Mouse (Mus musculus) macrophage (primary cell): ENCODE results near the gene Rbm45. TPM values are rescaled to one million over a fixed set of nuclear protein-coding genes. Genes with fewer than 3 reads are reported as not detected.
A peak's percentile ranks its signal among the peaks of the same experiment; 100 is the strongest.

Experiments used
- H3K27ac ChIP-seq: fragments of 350-480 bp; formaldehyde crosslinking; 2 replicates; pipeline ENCODE4 v1.9.0; 2021
- H3K36me3 ChIP-seq: fragments of 350-480 bp; formaldehyde crosslinking; 2 replicates; pipeline ENCODE4 v1.9.0; 2021; ENCODE audit errors: inconsistent target
- H3K4me3 ChIP-seq: fragments of 350-480 bp; formaldehyde crosslinking; 2 replicates; pipeline ENCODE4 v1.9.0; 2021; ENCODE audit errors: inconsistent target
- H3K79me2 ChIP-seq: fragments of 350-480 bp; formaldehyde crosslinking; 2 replicates; pipeline ENCODE4 v1.9.0; 2021; ENCODE audit errors: inconsistent target
- WGBS: methylation state at CpG from one replicate; pipeline ENCODE4 v1.1.7; 2026; ENCODE audit warnings: inconsistent platforms; ENCODE audit not compliant: missing documents; 5-methylcytosine and 5-hydroxymethylcytosine counted together
- polyA plus RNA-seq: library from polyadenylated mRNA; stranded (reverse); fragments of 250-400 nt; gene quantifications from 3 replicates; pipeline ENCODE4 v1.2.4, GENCODE M21; 2018; ENCODE audit warnings: inconsistent platforms
- total RNA-seq, 78 experiments: library from RNA; depleted of rRNA; stranded (reverse); fragments of 250-400 nt; gene quantifications; 1 replicate in 9 of 78; 2 replicates in 24 of 78; 3 replicates in 43 of 78; 4 replicates in 2 of 78; pipeline ENCODE4 v1.2.4; 2018; ENCODE audit warnings: inconsistent platforms in 56 of 78

The Rbm45 gene
- 10 to 100 TPM in 21 of 26 experiments, 1 to 10 TPM in 5; 6.4 to 50.7 (median 29.7) TPM for total RNA-seq (2018; cell fraction: chromatin; rRNA removed)
- 10 to 100 TPM; 17.7 to 32.8 (median 22.2) TPM for total RNA-seq (2018; cell fraction: cytosol; rRNA removed)
- 10 to 100 TPM; 10.1 to 36.0 (median 20.9) TPM for total RNA-seq (2018; cell fraction: nucleus; rRNA removed)
- 23.1 to 30.3 TPM (median 26.4 TPM) in 3 replicates for polyA plus RNA-seq

DNA sequence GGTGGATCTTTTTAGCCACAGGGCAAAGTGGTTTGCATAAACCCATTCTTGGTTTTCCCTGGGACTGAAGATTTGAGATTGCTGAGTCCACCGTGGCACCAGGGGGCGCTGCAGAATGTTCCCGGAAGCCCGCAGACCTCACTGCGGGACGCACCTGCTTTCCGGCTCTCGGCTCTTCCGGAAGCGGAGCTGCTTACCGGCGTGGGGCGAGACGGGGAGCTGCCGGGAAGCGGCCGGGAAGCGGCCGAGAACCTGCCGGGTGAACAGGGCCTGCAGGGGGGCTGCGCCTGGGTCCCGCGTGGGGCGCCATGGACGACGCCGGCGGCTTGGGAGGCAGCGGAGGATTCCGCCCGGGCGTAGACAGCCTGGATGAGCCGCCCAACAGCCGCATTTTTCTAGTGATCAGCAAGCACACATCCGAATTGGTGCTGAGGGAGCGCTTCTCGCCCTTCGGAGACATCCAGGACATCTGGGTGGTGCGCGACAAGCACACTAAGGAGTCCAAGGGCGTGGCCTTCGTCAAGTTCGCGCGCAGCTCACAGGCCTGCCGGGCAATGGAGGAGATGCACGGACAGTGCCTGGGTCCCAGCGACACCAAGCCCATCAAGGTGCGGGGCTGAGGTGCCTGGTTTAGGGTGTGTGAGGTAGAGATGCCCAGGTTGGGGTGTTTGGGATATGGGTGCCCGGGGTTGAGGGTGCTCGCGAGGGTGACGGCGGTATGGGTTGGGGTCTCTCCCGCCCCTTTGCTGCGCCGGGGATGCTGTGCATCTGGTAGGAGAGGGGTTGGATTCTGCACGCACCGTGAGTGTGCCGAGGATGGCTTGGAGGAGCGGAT, at the start of gene Rbm45:
Gene Rbm45, plus strand, starts transcription at position 164 of the 835 bp plus-strand sequence.
- Histone ChIP-seq H3K79me2 (peaks cover 15% of the 10 kb centered on the region), H3K27ac (peak within 1 kb of the TSS; percentile 15; the same call in 1 of the 2 replicates), H3K36me3 (peaks cover 22% of the 10 kb centered on the region), H3K4me3 (peak within 1 kb of the TSS; percentile 80)
- under 1% methylated on average over 61 of the region's 61 CpGs for WGBS

DNA sequence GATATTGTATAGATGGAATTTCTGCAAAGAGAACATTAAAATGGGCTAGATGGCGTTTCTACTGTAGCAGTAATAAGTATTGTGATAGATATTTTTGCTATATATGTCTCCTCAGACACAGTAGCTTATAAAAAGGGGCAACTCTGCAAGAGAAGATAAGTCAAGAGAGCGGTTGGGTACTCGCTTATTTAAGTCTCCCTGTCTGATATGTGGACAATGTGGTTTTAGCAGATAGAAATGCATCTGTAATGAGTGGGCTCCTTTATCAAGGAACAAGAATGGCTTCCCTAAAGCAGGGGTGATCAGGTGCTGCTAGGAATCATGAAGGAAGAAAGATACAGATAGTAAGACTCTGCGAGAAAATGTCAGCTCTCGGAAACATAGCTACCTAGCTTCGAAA, 49.4 kb upstream of the Rbm45 start:
- no peaks in the 10 kb centered on the region for H3K79me2 ChIP-seq
- H3K36me3 ChIP-seq, result no peaks in the 10 kb centered on the region
- no peak overlapping the region for H3K4me3 ChIP-seq
- 89% methylated on average over 6 of the region's 6 CpGs for WGBS
- H3K27ac ChIP-seq, result no peak overlapping the region

DNA sequence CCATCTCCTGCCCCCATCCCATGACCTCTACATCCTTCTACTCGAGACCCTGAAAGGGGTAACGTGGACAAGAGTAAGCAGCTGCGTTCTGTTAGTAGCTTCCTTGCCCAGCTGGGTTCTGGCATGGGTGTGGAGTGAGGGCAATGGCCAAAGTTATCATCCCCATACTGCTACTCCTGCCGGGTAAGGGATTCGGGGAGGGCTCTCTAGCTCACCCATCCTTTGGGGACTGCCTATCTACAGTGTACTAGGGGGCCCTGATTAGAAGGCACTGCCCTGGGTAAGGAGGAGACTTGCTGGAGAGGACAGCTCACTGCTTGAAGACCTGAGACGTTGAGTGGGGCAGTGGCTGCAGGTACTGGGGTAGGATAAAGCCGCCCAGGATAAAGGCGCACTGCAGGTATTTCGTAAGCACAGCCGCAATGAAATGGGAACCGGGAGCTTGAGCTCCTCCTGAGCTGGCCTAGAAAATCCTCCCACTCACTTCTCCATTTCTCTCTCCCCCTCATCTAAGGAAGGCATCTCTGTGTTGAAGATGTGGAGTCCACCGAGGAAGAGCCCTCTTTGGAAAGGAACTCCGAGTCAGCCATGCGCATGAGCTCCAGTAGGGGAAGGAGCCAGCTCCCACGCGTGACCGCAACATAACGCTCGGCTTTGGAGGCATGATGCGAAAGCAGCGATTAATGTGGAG, 46.5 kb upstream of the Rbm45 start:
- H3K27ac ChIP-seq, result no peak overlapping the region
- H3K36me3 ChIP-seq, result no peaks in the 10 kb centered on the region
- H3K4me3 ChIP-seq, result no peak overlapping the region
- no peaks in the 10 kb centered on the region for H3K79me2 ChIP-seq
- 89% methylated on average over 21 of the region's 21 CpGs for WGBS

DNA sequence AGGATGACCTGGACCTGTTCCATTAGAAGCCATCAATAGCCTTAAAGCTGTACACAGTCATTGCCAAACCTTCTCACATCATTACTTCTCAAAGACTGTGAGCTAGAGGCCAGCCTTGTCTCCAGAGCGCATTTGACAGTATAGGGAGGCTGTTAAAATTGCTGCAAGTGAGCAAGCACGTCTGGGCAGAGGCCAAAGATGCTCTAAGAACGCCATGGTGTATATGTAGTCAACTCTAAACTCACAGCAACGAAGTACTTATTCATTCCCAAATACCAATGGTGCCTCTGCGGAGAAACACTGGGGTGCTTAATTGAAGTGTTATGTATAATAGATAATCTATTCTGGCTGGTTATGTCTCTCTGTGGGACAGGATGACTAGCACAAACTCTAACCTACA, 45.3 kb upstream of the Rbm45 start:
- Histone ChIP-seq H3K36me3 (no peaks in the 10 kb centered on the region), H3K79me2 (no peaks in the 10 kb centered on the region), H3K4me3 (no peak overlapping the region), H3K27ac (no peak overlapping the region)
- 93% methylated on average over 5 of the region's 5 CpGs for WGBS

DNA sequence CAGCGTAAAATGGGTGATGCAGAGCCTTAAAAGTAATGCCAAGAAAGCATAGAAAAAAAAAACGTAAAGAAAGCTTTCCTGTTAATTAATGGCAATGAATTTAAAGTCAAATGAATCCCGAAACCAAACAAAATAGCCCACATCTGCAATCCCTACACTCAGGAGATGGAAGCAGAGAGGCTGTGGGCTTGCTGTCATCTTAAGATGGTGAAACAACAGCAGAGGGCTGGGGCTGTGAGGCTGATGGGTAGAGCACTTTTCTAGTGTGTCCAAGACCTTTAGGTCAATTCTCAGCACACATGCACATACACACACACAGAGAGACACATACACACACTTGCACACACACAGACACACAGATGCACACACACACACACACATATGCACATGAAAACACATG, 43.6 kb upstream of the Rbm45 start:
- Histone ChIP-seq H3K27ac (no peak overlapping the region), H3K4me3 (no peak overlapping the region), H3K79me2 (no peaks in the 10 kb centered on the region), H3K36me3 (no peaks in the 10 kb centered on the region)
- WGBS, result 86% methylated on average over 3 of the region's 3 CpGs

DNA sequence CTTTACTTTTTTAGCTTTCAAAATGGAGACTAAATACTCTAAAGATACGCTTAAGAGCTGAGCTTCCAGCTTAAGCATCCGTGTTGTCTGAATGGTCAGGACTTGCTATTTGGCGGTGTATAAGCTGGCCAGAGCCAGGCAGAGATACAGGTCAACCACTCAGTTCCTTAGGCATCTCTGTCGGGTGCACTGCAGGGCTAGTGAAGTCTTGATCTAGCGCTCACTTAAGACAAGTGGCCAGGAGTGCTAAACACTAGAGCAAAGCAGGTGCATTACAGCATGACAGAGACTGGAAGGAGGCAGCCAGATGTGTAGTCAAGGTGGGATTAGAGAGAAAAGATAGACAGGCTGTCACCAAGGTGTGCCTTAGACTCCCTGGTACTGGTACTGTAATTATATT, 39.7 kb upstream of the Rbm45 start:
- H3K27ac ChIP-seq, result no peak overlapping the region
- 96% methylated on average over 5 of the region's 5 CpGs for WGBS
- no peak overlapping the region for H3K4me3 ChIP-seq
- H3K79me2 ChIP-seq, result no peaks in the 10 kb centered on the region
- H3K36me3 ChIP-seq, result no peaks in the 10 kb centered on the region

DNA sequence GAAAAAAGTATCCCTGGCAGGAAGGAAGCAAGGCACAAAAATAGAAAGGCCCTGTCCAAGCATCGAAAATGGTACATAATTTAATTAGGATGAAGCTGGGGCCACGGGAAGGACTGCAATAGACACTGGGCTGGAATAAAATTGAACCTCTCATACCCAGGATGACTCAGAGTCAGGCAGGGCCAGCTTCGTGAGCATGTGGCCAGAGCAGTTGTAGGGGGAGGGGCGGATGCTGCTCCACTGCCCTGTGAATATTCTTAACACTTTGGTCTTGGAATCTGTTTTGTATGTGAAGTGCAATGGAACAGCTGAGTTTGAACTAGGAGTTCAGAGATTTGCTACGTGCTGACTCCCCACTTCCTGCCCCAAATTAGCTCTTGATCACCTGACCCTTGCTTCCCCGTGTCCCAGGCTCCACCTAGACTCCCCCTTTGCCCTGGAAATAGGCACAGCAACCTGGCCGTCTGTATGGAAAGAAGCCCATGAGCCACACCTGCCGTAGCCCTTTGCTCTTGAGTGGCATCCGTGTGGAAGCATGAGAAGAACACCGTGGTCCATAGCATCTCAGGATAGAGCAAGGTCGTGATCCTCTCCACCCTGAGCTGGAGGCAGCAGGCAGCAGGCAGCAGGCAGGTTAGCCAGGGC, 37.5 kb upstream of the Rbm45 start:
- H3K4me3 ChIP-seq, result no peak overlapping the region
- H3K27ac ChIP-seq, result no peak overlapping the region
- 63% methylated on average over 11 of the region's 11 CpGs for WGBS
- no peaks in the 10 kb centered on the region for H3K79me2 ChIP-seq
- H3K36me3 ChIP-seq, result no peaks in the 10 kb centered on the region

DNA sequence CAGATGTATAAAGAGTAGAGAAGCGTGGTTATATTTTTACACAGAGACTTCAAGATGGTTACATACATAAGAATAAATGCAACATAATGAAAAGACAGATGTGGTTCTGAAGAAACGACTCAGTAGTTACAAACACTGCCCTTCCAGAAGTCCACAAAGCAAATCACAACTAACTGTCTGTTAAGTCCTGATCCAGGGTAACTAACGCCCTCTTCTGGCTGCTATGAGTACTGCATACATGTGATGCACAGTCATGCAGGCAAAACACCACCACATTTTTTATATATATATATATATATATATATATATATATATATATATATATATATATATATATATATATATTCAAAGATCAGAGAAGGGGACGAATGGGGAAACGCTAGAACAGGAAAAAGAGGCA, 35.2 kb upstream of the Rbm45 start:
- H3K4me3 ChIP-seq, result no peak overlapping the region
- WGBS, result 90% methylated on average over 5 of the region's 5 CpGs
- H3K36me3 ChIP-seq, result no peaks in the 10 kb centered on the region
- no peaks in the 10 kb centered on the region for H3K79me2 ChIP-seq
- no peak overlapping the region for H3K27ac ChIP-seq

DNA sequence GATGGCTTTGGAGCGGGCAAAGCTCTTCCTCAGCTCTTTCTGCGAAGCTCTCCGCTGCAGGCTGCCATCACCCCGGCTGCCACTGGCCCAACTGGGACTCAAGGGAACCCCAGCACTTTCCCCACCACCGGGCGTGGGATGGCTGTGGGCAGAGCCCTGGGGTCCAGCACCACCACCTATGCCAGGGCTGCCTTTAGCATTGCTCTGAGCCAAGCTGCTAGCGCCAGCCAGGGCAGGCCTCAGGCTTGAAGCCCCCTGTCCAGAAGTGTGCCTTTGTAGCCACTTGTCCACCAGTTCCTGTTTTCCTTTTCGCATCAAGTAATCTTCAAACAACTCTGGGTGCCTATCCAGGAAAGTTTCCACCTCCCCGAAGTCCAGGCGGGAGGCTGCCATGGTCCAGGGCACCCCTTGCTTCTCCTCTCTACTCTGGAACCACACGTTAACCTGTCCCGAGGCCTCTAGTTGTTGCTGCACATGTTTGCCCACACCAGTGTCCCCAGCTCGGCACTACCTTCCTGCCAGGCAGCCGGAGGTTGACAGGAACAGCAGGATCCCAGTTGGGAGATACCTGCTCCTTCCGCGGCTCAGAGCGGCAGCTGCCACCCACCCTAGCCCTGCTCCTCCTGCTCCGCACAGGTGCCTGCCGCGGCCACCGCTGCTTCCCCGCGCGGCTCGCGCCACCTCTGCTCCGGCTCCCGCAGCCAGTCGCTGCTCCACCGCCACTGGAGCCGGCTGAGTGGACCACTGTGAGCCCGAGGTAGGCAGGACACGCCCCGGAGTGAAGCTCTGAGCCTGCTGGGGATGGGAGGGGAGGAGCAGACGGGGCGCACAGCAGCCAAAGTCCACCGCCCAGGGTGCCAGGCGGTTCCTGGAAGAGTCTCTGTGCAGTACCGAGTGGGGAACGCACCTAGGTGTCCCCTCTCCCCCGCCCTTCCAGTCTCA, 31.3 kb upstream of the Rbm45 start, which contains the start of gene Pde11a:
Gene Pde11a, minus strand, starts transcription at position 560 of the 942 bp plus-strand sequence.
- no peaks in the 10 kb centered on the region for H3K36me3 ChIP-seq
- 18% methylated on average over 37 of the region's 41 CpGs for WGBS
- no peak within 1 kb of the TSS for H3K27ac ChIP-seq
- no peak within 1 kb of the TSS for H3K4me3 ChIP-seq
- H3K79me2 ChIP-seq, result no peaks in the 10 kb centered on the region

DNA sequence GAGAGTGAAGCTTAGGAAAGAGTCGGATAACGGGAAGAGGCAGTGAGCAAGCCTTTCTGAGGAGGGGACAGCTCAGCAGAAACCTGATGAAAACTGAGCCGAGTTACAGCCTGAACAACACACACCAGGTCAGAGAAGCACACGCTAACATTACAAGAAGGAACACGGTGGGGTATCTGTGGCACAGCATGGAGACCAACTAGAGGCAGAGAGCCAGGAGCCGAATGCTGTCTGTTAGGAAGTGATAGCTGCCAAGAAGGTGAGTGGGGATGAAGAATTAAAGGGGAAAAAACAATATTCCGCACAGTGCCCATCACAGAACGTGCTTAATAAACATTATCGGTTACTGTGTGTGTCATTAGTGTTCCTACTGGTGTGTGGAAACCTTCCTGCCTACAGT, 27.6 kb upstream of the Rbm45 start:
- Histone ChIP-seq H3K36me3 (no peaks in the 10 kb centered on the region), H3K4me3 (no peak overlapping the region), H3K79me2 (no peaks in the 10 kb centered on the region), H3K27ac (no peak overlapping the region)
- WGBS, result 86% methylated on average over 9 of the region's 9 CpGs

DNA sequence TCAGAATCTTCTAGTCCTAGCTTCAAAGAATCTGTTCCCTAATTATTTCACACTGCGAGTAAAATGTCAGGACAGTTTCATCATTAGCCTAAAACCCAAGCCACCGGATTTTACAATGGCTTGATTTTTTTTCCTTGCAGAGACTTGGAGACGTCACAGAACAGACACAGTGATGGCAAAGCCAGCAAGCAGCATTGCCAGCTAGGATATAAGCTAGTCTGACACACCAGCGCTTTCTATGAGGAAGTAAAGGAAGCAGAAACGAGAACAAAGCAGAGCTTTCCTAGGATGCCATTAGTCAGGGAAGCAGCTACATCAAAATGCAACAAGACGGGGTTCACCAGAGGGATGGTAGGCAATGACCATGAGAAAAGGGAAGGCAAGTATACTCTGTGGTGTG, 21.9 kb upstream of the Rbm45 start:
- Histone ChIP-seq H3K27ac (no peak overlapping the region), H3K79me2 (no peaks in the 10 kb centered on the region), H3K36me3 (no peaks in the 10 kb centered on the region), H3K4me3 (no peak overlapping the region)
- 63% methylated on average over 6 of the region's 6 CpGs for WGBS

DNA sequence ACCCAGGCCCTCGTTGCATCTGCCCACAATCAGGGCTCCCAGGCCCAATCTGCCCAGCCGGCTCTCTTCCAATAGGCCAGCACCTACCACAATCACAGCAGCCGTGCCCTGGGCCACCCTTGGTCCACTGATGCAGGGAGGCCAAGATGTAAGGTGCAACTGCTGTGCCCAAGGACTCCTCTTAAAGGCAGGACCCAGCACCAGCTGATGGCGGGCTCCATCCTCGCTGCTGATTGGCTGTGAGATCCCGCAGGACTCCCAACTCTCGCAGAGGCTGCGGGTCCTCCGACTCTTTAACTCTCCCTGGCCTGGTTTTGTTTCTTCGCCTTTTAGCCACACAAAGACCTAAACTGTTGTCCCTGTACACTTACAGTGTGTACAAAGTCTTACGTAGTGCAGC, 9.6 kb upstream of the Rbm45 start, which contains the start of gene Cyct:
Gene Cyct, minus strand, starts transcription at position 225 of the 400 bp plus-strand sequence.
- H3K79me2 ChIP-seq, result no peaks in the 10 kb centered on the region
- WGBS, result 93% methylated on average over 11 of the region's 11 CpGs

DNA sequence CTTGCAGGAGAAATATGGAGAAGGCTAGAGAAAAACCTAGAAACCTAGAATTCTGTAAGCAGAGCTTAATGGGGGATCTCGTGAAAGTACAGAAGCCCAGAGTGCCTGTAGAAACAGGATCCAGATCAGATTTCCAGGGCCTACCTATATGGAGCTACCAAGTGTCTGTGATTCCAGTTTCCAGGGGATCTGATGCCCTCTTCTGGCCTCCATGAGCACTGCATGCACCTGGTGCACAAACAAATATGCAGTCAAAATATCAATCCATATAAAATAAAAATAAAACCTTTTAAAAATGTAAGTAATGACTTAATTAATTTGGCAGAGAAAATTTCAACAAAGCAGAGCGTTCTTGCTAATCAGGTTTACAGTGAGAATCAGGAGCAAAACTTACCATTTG, 7.7 kb upstream of the Rbm45 start:
- Histone ChIP-seq H3K27ac (no peak overlapping the region), H3K36me3 (no peaks in the 10 kb centered on the region), H3K4me3 (no peak overlapping the region), H3K79me2 (no peaks in the 10 kb centered on the region)
- 80% methylated on average over 2 of the region's 2 CpGs for WGBS

More for the DNA sequence above, 9.6 kb upstream of the Rbm45 start, which contains the start of gene Cyct:
- no peaks in the 10 kb centered on the region for H3K36me3 ChIP-seq
- H3K27ac ChIP-seq, result no peak within 1 kb of the TSS
- H3K4me3 ChIP-seq, result no peak within 1 kb of the TSS

DNA sequence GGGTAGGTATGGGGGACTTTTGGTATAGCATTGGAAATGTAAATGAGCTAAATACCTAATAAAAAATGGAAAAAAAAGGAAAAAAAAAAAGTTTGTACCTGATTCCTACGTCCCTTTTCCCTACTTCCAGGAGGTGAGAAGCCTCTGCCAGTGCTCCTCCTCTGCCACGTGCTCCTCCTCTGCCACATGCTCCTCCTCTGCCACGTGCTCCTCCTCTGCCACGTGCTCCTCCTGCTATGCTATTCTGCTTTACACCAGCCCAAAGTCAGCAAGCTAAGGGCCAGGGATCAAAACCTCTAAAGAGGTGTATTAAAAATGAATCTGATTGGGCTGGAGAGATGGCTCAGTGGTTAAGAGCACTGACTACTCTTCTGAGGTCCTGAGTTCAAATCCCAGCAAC, 4.0 kb upstream of the Rbm45 start:
- Histone ChIP-seq H3K79me2 (peaks cover 8% of the 10 kb centered on the region), H3K36me3 (no peaks in the 10 kb centered on the region), H3K4me3 (no peak overlapping the region), H3K27ac (no peak overlapping the region)
- 84% methylated on average over 4 of the region's 4 CpGs for WGBS
